Mouse (Mus musculus) CH12.LX (cell line): ENCODE measurements around the gene Trpc5.

Source experiments
- POLR2A ChIP-seq: IDR thresholded peaks from 2 replicates; pipeline ENCODE4 v1.6.1; 2011; ENCODE audit warnings: low read depth, mild to moderate bottlenecking, improper control_type of control experiment, low read length
- POLR2AphosphoS2 ChIP-seq: IDR thresholded peaks from 2 replicates; pipeline ENCODE4 v1.6.1; 2011; ENCODE audit warnings: low read depth, low read length, improper control_type of control experiment

DNA sequence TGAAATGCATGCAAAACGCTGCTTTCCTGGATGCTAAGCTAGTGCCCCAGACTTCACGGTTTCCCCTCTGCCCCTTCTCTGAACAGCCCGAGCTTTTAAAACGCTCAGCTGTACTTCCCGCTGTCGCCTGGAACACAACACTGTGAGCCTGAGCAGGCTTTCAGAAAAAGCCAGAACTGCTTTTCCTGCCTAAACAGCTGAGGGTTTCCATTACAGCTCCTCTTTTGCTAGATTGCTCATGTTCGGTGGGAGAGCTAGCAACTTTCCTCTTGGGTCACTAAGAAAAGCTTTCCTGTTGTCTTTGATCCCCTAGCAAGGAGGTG is 1.8 kb upstream of the Trpc5 start:
- TF ChIP-seq POLR2AphosphoS2 (no peak), POLR2A (no peak)
